In the genomic region with DNA sequence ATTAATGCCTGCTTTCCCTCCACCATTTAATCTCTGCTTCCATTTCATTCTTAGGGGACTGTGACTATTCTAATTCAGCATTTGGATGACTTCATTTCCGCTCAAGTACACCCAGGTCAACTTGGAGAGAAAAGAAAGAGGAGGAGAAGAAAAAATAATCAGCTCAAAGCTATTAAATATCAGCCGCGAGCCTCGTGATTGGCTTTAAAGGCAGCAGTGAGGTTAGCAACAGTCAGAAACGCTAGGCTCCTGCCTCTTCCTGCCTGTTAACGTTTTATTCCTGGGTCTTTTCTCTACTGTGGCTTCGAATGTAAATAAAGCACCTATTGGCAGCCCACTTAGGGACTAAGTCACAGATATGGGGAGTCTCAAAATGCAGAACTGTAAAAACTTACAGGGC, we compare ENCODE assay signal across 9 mouse cellular contexts.
DNase-seq lines count a peak whose midpoint lies in the region; ATAC-seq and TF ChIP-seq lines count a peak whose summit lies in the region.
"Had no signal": no experiment of that assay in that cellular context is flagged by ENCODE, and none has a peak within 500 bp of the region (broad histone marks: within the 10 kb centered on the region; RNA-seq: fewer than 3 reads in every experiment).

No protein-coding gene starts in this region.

- no peak for TF ChIP-seq EP300 in liver, postnatal 0 days (IDR thresholded peaks at IDR 0.05; ENCODE audit: low read depth)

- 13% methylated on average over 7 of the region's 7 CpGs for WGBS in heart, embryonic 15.5 days
- WGBS in liver, postnatal 0 days (ENCODE audit: insufficient replicate concordance), result 25% methylated on average over 7 of the region's 7 CpGs

- no peaks in the 10 kb centered on the region for H3K27me3 ChIP-seq in heart, embryonic 15.5 days
- H3K27me3 ChIP-seq in liver, postnatal 0 days (ENCODE audit: insufficient read depth, low read length), result no peaks in the 10 kb centered on the region

- H3K4me2 ChIP-seq in heart, embryonic 15.5 days, result peak overlapping the region; percentile 37
- H3K4me2 ChIP-seq in liver, postnatal 0 days (ENCODE audit: low read depth, low read length), result peak overlapping the region; percentile 20; the same call in 1 of the 2 replicates

- no peak overlapping the region for H3K9ac ChIP-seq in heart, embryonic 15.5 days
- no peak overlapping the region for H3K9ac ChIP-seq in liver, postnatal 0 days (replicated peaks)

- no peak for ATAC-seq in heart, embryonic 15.5 days (replicated peaks; ENCODE audit: insufficient number of reproducible peaks, insufficient read depth, low FRiP score, low read depth)
- no peak for ATAC-seq in liver, postnatal 0 days

- H3K4me1 ChIP-seq in heart, embryonic 15.5 days (replicated peaks), result peaks cover 75% of the 10 kb centered on the region
- peaks cover 27% of the 10 kb centered on the region for H3K4me1 ChIP-seq in liver, postnatal 0 days (ENCODE audit: insufficient read depth)

- peak overlapping the region; percentile 56 for H3K4me3 ChIP-seq in gastrocnemius, adult 2 months
- H3K4me3 ChIP-seq in heart, embryonic 15.5 days, result no peak overlapping the region
- H3K4me3 ChIP-seq in liver, postnatal 0 days (ENCODE audit: low read depth, low read length), result no peak overlapping the region

- intact Hi-C loops in gastrocnemius, adult 2 months (cut with DNase I), result no loop called here
- intact Hi-C loops in gastrocnemius, postnatal 36 days (cut with DNase I), result no loop called here

- H3K9me3 ChIP-seq in heart, embryonic 15.5 days (replicated peaks), result no peaks in the 10 kb centered on the region
- H3K9me3 ChIP-seq in liver, postnatal 0 days (ENCODE audit: low read length), result no peaks in the 10 kb centered on the region

- H3K36me3 ChIP-seq in heart, embryonic 15.5 days, result no peaks in the 10 kb centered on the region
- no peaks in the 10 kb centered on the region for H3K36me3 ChIP-seq in liver, postnatal 0 days (replicated peaks; ENCODE audit: insufficient read depth, low read length)

- peak; percentile 41 for DNase-seq in gastrocnemius, adult 2 months
- no peak for DNase-seq in gastrocnemius, postnatal 36 days
- peak; percentile 36 for DNase-seq in ES-CJ7 (ENCODE audit: low read depth, low spot score)
- no peak for DNase-seq in liver, postnatal 0 days
- no peak for DNase-seq in adrenal gland, adult 2 months
- no peak for DNase-seq in cerebellum, postnatal 4 days (ENCODE audit: low spot score in 2 of 2)
- DNase-seq in left cerebral cortex, adult 11 months (ENCODE audit: low spot score), result no peak

- no peak for TF ChIP-seq CTCF in gastrocnemius, adult 2 months (IDR thresholded peaks at IDR 0.05)
- TF ChIP-seq CTCF in liver, postnatal 0 days (IDR thresholded peaks at IDR 0.05; ENCODE audit: low read depth), result no peak

- H3K27ac ChIP-seq in gastrocnemius, adult 2 months, result peak overlapping the region; percentile 88
- H3K27ac ChIP-seq in heart, embryonic 15.5 days, result peak overlapping the region; percentile 75
- peak overlapping the region; percentile 17; the same call in 1 of the 2 replicates for H3K27ac ChIP-seq in liver, postnatal 0 days (ENCODE audit: low read depth)
- H3K27ac ChIP-seq: macrophage had no signal

Comparison
In these comparisons a context has a peak if more than half of its experiments do, and no peak if none do; other contexts are left out.
1. DNase-seq: peak in gastrocnemius, adult 2 months (single experiment) and ES-CJ7 (single experiment); none in gastrocnemius, postnatal 36 days (0 of 2), liver, postnatal 0 days (single experiment), adrenal gland, adult 2 months (single experiment), cerebellum, postnatal 4 days (0 of 2) and left cerebral cortex, adult 11 months (single experiment).
2. H3K27ac ChIP-seq: peak in every context shown above with its lines; median percentile 88 in gastrocnemius, adult 2 months; 75 in heart, embryonic 15.5 days; 17 in liver, postnatal 0 days.